Mouse (Mus musculus) heart, postnatal 4 days (tissue): ENCODE results near the gene Rhot2. TPM values are rescaled to one million over a fixed set of nuclear protein-coding genes. Genes with fewer than 3 reads are reported as not detected.
A peak's percentile ranks its signal among the peaks of the same experiment; 100 is the strongest.

ENCODE experiments used
- DNase-seq: peaks from one replicate; pipeline ENCODE4 v3.0.0; 2021
- microRNA-seq, 2 experiments: library from miRNA; unstranded; fragments of <30 nt; microRNA quantifications; one replicate each; pipeline ENCODE4 v1.2.0; 2021 to 2022
- total RNA-seq, 2 experiments: library from RNA; stranded (reverse); gene quantifications; 2 replicates each; pipeline ENCODE4 v1.2.3; 2021

Gene Rhot2
- total RNA-seq, 2 experiments from 2014 or later, result 77.1 to 78.4 TPM

- peak; percentile 56 for DNase-seq
Observed at GRCm38 (mm10) chr17:25796211-25796771, 48.4 kb downstream of the Rhot2 start.

GRCm38 (mm10) chr17:25795609-25796092 lies 49.0 kb downstream of the Rhot2 start, which contains the start of gene AC134908.4:
AC134908.4 (minus strand) TSS chr17:25795659.
- no peak for DNase-seq

GRCm38 (mm10) chr17:25794998-25795397 lies 49.7 kb downstream of the Rhot2 start:
- DNase-seq, result no peak

GRCm38 (mm10) chr17:25794197-25794596 lies 50.5 kb downstream of the Rhot2 start:
- peak; percentile 42 for DNase-seq

GRCm38 (mm10) chr17:25792615-25793014 lies 52.0 kb downstream of the Rhot2 start, which contains the start of gene Fam173a:
Fam173a (minus strand) TSS chr17:25792901.
- DNase-seq, result peak; percentile 88

GRCm38 (mm10) chr17:25791843-25792527 lies 52.7 kb downstream of the Rhot2 start:
- peak; percentile 92 for DNase-seq

- DNase-seq, result no peak
Observed at GRCm38 (mm10) chr17:25791320-25791842, 53.3 kb downstream of the Rhot2 start.

Small RNA genes lying within 50 kb of the gene (microRNA-seq; reads per million reads assigned to microRNA genes)
- 1.4 to 2.1 reads per million in 2 experiments for gene Mir3082

Other genes with a start within 250 kb of the Rhot2 start
- 1 to 10 TPM in 1 of 2 experiments, not detected in 1; 2.3 TPM for gene Gng13, start 127.7 kb downstream of the Rhot2 start, total RNA-seq
- gene Chtf18, start 117.4 kb downstream of the Rhot2 start, total RNA-seq, result 10 to 100 TPM; 12.6 to 13.6 TPM
- gene Rpusd1, start 117.2 kb downstream of the Rhot2 start, total RNA-seq, result 1 to 10 TPM; 5.4 to 6.6 TPM
- gene Mslnl, start 108.8 kb downstream of the Rhot2 start, total RNA-seq, result not detected
- 10 to 100 TPM; 38.4 to 43.3 TPM for gene Msln, start 90.5 kb downstream of the Rhot2 start, total RNA-seq
- 10 to 100 TPM; 41.7 to 46.9 TPM for gene Narfl, start 71.1 kb downstream of the Rhot2 start, total RNA-seq
- 10 to 100 TPM; 27.8 to 29.4 TPM for gene Haghl, start 59.2 kb downstream of the Rhot2 start, total RNA-seq
- not detected for gene Ccdc78, start 58.3 kb downstream of the Rhot2 start, total RNA-seq
- gene Fam173a, start 52.0 kb downstream of the Rhot2 start, total RNA-seq, result 10 to 100 TPM; 41.0 to 44.2 TPM
- 1 to 10 TPM in 1 of 2 experiments, under 1 TPM in 1; 0.86 to 1.2 TPM for gene AC134908.4, start 49.2 kb downstream of the Rhot2 start, total RNA-seq
- 10 to 100 TPM; 48.4 to 49.3 TPM for gene Metrn, start 47.7 kb downstream of the Rhot2 start, total RNA-seq
- gene Fbxl16, start 35.8 kb downstream of the Rhot2 start, total RNA-seq, result 1 to 10 TPM in 1 of 2 experiments, under 1 TPM in 1; 0.93 to 1.2 TPM
- gene Wdr24, start 21.2 kb downstream of the Rhot2 start, total RNA-seq, result 10 to 100 TPM in 1 of 2 experiments, 1 to 10 TPM in 1; 10.0 to 12.3 TPM
- gene Jmjd8, start 16.0 kb downstream of the Rhot2 start, total RNA-seq, result 10 to 100 TPM; 34.7 to 37.4 TPM
- 100 to 1,000 TPM; 149 to 158 TPM for gene Stub1, start 11.4 kb downstream of the Rhot2 start, total RNA-seq
- 1 to 10 TPM; 2.0 to 2.5 TPM for gene Rhbdl1, start 7.6 kb downstream of the Rhot2 start, total RNA-seq
- 1 to 10 TPM; 1.8 to 2.6 TPM for gene Gm20683, start 3.1 kb downstream of the Rhot2 start, total RNA-seq
- 10 to 100 TPM; 14.4 to 15.1 TPM for gene Wdr90, start 16.6 kb upstream of the Rhot2 start, total RNA-seq
- 100 to 1,000 TPM; 195 to 217 TPM for gene Mcrip2, start 23.9 kb upstream of the Rhot2 start, total RNA-seq
- gene Mettl26, start 30.2 kb upstream of the Rhot2 start, total RNA-seq, result 10 to 100 TPM; 10.8 to 11.7 TPM
- gene Wfikkn1, start 36.0 kb upstream of the Rhot2 start, total RNA-seq, result 1 to 10 TPM in 1 of 2 experiments, under 1 TPM in 1; 0.70 to 1.1 TPM
- 10 to 100 TPM; 16.1 to 16.6 TPM for gene Rab40c, start 74.9 kb upstream of the Rhot2 start, total RNA-seq
- gene Pigq, start 100.1 kb upstream of the Rhot2 start, total RNA-seq, result 10 to 100 TPM; 86.0 to 89.4 TPM
- not detected for gene Nhlrc4, start 100.1 kb upstream of the Rhot2 start, total RNA-seq
- not detected for gene A930017K11Rik, start 107.7 kb upstream of the Rhot2 start, total RNA-seq
- gene Capn15, start 140.9 kb upstream of the Rhot2 start, total RNA-seq, result 10 to 100 TPM; 13.0 to 16.7 TPM
- gene Rab11fip3, start 224.7 kb upstream of the Rhot2 start, total RNA-seq, result 10 to 100 TPM; 21.0 to 22.9 TPM
- gene Decr2, start 245.5 kb upstream of the Rhot2 start, total RNA-seq, result 10 to 100 TPM; 14.6 to 17.0 TPM